Mouse (Mus musculus): Measurements from ENCODE around the gene Arid3a. TPM values are rescaled to one million over a fixed set of nuclear protein-coding genes. Genes with fewer than 3 reads are reported as not detected.

Gene Arid3a
- polyA plus RNA-seq, 1 experiment from 2014 or later, result 5.5 TPM

DNA sequence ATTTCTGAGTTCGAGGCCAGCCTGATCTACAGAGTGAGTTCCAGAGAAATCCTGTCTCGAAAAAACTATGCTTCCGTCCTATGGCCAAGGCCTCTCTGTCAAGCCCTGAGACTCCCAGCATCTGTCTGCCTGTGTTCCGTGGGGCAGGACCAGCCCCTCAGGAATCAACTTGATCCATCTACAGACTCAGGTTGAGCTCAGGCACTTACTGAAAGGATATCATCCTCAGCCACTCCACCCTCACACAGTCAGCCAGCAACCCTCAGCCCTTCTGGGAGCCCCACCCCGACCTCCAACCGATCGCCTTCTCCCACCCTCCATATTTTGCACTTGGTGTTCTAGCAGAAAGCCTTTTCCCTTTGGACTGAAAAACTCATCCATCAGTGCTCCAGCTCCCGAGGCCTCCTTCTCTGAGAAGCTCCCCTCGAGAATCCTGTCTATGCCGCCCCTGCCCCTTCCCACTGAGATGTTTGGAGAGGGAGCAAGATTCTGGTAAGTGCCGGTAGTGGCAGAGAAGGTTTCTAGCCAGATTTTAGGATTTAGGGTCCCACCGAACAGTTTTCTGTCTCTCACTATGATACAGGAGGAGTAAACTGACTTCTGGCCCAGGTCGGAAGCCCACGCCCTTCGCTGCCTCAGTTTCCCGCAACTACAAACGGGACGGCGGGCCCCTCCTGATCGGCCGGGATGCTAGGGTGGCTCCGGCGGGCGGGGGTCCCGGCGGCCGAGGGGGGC is 61.1 kb downstream of the Arid3a start:
- 10% methylated on average over 27 of the region's 27 CpGs for WGBS
- Histone ChIP-seq H3K9ac (replicated peaks; ENCODE audit: low read length) (peak overlapping the region; percentile 91), H3K4me2 (replicated peaks; ENCODE audit: low read depth, low read length) (peak overlapping the region; percentile 74), H3K9me3 (ENCODE audit: low read length) (peaks cover 6% of the 10 kb centered on the region; the same call in 1 of the 2 replicates), H3K4me1 (ENCODE audit: insufficient read depth, low read length) (peaks cover 46% of the 10 kb centered on the region), H3K27ac (ENCODE audit: low read length) (peak overlapping the region; percentile 94), H3K36me3 (ENCODE audit: insufficient read depth, low read length) (peaks cover 23% of the 10 kb centered on the region), H3K27me3 (ENCODE audit: insufficient read depth, low read length) (no peaks in the 10 kb centered on the region), H3K4me3 (ENCODE audit: low read length) (peak overlapping the region; percentile 81)
- ATAC-seq (ENCODE audit: low FRiP score, low TSS enrichment), result no peak

DNA sequence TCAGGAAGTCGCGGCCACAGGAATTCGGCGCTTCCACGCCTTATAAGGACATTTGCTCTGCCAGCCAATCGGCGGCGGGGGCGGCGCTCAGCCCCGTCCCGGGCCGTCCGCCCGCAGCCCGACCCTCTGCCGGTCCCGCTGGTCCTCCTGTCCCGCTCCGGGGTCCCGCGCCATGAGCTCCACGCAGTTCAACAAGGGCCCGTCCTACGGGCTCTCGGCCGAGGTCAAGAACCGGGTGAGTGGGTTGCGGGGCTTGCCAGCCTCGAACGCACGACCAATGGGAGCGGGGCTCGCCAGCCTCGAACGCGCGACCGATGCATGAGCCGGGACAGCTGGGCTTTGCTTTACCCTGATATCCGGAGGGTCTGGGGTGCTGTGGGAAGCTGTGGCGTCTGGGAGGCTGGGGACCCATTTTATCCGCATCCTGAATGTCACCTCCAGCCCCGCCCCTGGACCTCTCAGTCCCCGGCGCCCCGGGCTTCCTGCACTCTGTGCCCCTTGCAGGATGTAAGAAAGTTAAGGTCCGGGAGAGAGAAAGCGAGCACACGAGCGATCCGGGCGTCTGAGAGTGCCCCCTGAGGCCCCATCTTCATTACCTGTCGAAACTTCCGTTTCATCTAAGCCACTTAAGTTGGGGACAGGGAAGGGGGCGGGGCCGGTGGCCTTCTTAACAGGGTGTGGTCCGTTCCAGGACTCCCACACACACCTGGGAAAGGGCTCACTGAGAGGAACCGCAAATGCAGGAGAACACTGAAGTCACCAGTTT is 61.8 kb downstream of the Arid3a start, which contains the start of gene Cnn2:
Gene Cnn2, plus strand, starts transcription at position 79 of the 766 bp plus-strand sequence.
- Histone ChIP-seq H3K9ac (replicated peaks; ENCODE audit: low read length) (peak within 1 kb of the TSS; percentile 91), H3K4me1 (ENCODE audit: insufficient read depth, low read length) (peaks cover 40% of the 10 kb centered on the region)
- WGBS, result under 1% methylated on average over 59 of the region's 59 CpGs

DNA sequence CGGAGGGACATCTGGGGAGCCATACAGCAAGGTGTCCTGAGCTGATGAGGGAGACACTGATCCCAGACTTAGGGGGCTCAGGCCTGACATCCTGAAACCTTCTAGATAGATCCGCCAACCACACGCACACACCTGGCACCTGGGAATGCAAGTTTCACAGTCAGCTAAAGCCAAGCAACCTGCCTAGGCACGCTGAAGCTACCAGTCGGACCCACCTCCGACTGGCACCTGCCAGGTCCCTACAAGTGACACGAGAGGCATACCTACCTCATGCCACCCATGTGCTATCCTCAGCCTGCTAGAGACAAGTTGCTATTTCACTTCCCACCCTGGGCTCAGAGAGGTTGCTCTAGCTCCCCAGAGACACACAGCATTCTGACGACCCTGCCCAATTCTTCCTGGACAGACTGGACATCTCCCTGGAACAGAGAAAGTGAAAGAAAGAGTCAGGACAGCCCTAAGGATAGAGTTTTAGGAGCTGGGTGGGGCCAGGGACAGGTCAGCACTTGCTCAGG is 62.5 kb downstream of the Arid3a start:
- H3K9ac ChIP-seq (replicated peaks; ENCODE audit: low read length), result peak overlapping the region; percentile 91
- peak overlapping the region; percentile 81 for H3K4me3 ChIP-seq (ENCODE audit: low read length)
- no peak for ATAC-seq (ENCODE audit: low FRiP score, low TSS enrichment)
- H3K9me3 ChIP-seq (ENCODE audit: low read length), result peaks cover 6% of the 10 kb centered on the region; the same call in 1 of the 2 replicates
- peaks cover 40% of the 10 kb centered on the region for H3K4me1 ChIP-seq (ENCODE audit: insufficient read depth, low read length)
- no peaks in the 10 kb centered on the region for H3K27me3 ChIP-seq (ENCODE audit: insufficient read depth, low read length)
- H3K27ac ChIP-seq (ENCODE audit: low read length), result peak overlapping the region; percentile 94
- H3K36me3 ChIP-seq (ENCODE audit: insufficient read depth, low read length), result peaks cover 35% of the 10 kb centered on the region
- WGBS, result 31% methylated on average over 8 of the region's 8 CpGs
- peak overlapping the region; percentile 74 for H3K4me2 ChIP-seq (replicated peaks; ENCODE audit: low read depth, low read length)

More for the DNA sequence above, 61.8 kb downstream of the Arid3a start, which contains the start of gene Cnn2:
- Histone ChIP-seq H3K4me3 (ENCODE audit: low read length) (peak within 1 kb of the TSS; percentile 81), H3K36me3 (ENCODE audit: insufficient read depth, low read length) (peaks cover 30% of the 10 kb centered on the region), H3K27me3 (ENCODE audit: insufficient read depth, low read length) (no peaks in the 10 kb centered on the region), H3K4me2 (replicated peaks; ENCODE audit: low read depth, low read length) (peak within 1 kb of the TSS; percentile 74), H3K27ac (ENCODE audit: low read length) (peak within 1 kb of the TSS; percentile 94), H3K9me3 (ENCODE audit: low read length) (peaks cover 6% of the 10 kb centered on the region; the same call in 1 of the 2 replicates)
- peak; percentile 12; the same call in 1 of the 2 replicates for ATAC-seq (ENCODE audit: low FRiP score, low TSS enrichment)

DNA sequence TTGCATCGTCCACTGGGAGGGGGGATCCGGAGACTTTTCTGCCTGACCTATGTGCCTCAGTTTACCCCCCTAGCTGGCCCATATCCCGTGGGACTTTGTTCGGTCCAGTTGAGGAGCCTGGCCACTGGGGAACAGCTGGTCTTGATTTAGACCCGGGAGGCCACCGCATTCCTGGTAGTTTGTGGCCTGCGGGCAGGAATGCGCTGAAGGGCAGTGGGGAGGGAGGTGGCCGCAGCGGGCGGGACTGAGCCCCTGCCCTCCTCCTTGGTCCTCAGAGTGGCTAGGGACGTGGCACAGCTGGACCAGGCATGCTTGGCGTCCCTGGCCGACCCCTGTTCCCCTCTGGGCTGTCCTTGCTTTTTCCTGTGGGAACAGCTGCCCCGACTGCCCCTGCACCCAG is 63.0 kb downstream of the Arid3a start:
- no peak for ATAC-seq (ENCODE audit: low FRiP score, low TSS enrichment)
- peak overlapping the region; percentile 81 for H3K4me3 ChIP-seq (ENCODE audit: low read length)
- H3K9ac ChIP-seq (replicated peaks; ENCODE audit: low read length), result peak overlapping the region; percentile 91
- H3K4me2 ChIP-seq (replicated peaks; ENCODE audit: low read depth, low read length), result peak overlapping the region; percentile 74
- peaks cover 41% of the 10 kb centered on the region for H3K36me3 ChIP-seq (ENCODE audit: insufficient read depth, low read length)
- H3K27ac ChIP-seq (ENCODE audit: low read length), result peak overlapping the region; percentile 94
- H3K4me1 ChIP-seq (ENCODE audit: insufficient read depth, low read length), result peaks cover 40% of the 10 kb centered on the region
- peaks cover 6% of the 10 kb centered on the region; the same call in 1 of the 2 replicates for H3K9me3 ChIP-seq (ENCODE audit: low read length)
- H3K27me3 ChIP-seq (ENCODE audit: insufficient read depth, low read length), result no peaks in the 10 kb centered on the region
- WGBS, result 9% methylated on average over 15 of the region's 15 CpGs

DNA sequence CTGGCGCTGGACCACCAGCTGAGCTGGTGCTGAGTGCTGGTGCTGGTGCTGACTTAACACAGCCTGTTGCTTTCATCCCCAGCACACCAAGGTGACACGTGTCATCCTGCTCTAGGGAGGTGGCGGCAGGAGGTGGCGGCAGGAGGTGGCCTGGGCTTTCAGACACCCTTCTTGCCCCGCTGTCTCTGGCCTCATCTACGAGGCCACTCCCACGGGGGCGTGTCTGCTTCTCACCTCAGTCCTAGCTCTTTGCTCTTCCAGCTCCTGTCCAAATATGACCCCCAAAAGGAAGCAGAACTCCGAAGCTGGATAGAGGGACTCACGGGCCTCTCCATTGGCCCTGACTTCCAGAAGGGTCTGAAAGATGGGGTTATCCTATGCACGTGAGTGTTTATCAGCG is 64.3 kb downstream of the Arid3a start:
- ATAC-seq (ENCODE audit: low FRiP score, low TSS enrichment), result no peak
- H3K27me3 ChIP-seq (ENCODE audit: insufficient read depth, low read length), result no peaks in the 10 kb centered on the region
- H3K9ac ChIP-seq (replicated peaks; ENCODE audit: low read length), result no peak overlapping the region
- 64% methylated on average over 12 of the region's 12 CpGs for WGBS
- peak overlapping the region; percentile 38 for H3K4me2 ChIP-seq (replicated peaks; ENCODE audit: low read depth, low read length)
- H3K4me3 ChIP-seq (ENCODE audit: low read length), result peak overlapping the region; percentile 20; the same call in 1 of the 2 replicates
- no peak overlapping the region for H3K27ac ChIP-seq (ENCODE audit: low read length)
- H3K9me3 ChIP-seq (ENCODE audit: low read length), result peaks cover 6% of the 10 kb centered on the region; the same call in 1 of the 2 replicates
- peaks cover 35% of the 10 kb centered on the region for H3K4me1 ChIP-seq (ENCODE audit: insufficient read depth, low read length)
- H3K36me3 ChIP-seq (ENCODE audit: insufficient read depth, low read length), result peaks cover 42% of the 10 kb centered on the region

DNA sequence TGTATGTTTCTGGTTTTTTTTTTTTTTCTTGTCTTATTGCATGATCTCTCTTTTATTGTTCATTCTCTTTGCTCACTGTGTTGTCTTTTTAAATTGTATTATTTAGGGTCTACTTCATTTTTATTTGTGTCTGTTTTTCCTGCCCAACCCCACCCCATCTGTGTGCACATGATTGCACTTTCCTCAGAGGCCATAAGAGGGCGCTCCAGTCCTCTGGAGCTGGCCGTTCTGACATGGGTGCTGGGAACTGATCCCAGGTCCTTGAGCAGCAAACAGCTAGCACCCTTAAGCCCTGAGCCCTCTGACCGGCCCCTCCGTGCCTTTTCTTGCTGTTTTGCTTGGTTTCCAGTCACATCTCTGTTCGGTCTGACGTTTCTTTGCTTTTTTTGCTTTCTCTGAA is 64.7 kb downstream of the Arid3a start:
- Histone ChIP-seq H3K4me1 (ENCODE audit: insufficient read depth, low read length) (peaks cover 31% of the 10 kb centered on the region), H3K4me2 (replicated peaks; ENCODE audit: low read depth, low read length) (no peak overlapping the region; the same call in 1 of the 2 replicates), H3K27me3 (ENCODE audit: insufficient read depth, low read length) (no peaks in the 10 kb centered on the region), H3K9me3 (ENCODE audit: low read length) (peaks cover 6% of the 10 kb centered on the region; the same call in 1 of the 2 replicates), H3K27ac (ENCODE audit: low read length) (no peak overlapping the region), H3K36me3 (ENCODE audit: insufficient read depth, low read length) (peaks cover 42% of the 10 kb centered on the region), H3K4me3 (ENCODE audit: low read length) (no peak overlapping the region), H3K9ac (replicated peaks; ENCODE audit: low read length) (no peak overlapping the region)
- 88% methylated on average over 6 of the region's 6 CpGs for WGBS
- no peak for ATAC-seq (ENCODE audit: low FRiP score, low TSS enrichment)

DNA sequence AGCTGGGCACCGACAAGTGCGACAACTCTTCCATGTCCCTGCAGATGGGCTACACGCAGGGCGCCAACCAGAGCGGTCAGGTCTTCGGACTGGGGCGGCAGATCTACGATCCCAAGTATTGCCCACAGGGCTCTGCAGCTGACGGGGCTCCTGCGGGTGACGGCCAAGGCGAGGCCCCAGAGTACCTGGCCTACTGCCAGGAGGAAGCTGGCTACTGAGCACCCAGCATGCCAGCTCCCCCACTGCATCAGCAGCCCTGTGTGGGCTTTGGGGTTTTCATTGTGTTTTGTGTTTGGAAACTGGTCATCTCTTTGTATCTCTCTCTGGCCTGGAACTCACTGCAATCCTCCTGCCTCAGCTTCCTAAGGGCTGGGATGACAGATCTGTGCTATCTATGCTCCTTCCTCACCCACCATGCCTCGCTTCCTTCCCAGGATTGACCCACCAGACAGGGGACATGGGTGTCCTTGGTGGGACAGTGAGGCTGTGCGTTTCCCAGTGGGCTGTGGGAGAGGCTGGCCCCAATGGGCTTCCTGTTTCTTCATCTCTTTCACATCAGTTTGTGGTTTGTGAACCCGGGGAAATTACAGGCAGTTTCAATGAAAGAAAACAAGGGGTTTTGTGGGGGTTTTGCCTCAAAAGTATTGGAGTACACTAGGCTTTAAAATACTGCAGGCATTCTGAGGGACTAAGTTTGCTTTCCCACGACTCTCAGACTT is 67.7 kb downstream of the Arid3a start:
- Histone ChIP-seq H3K4me2 (replicated peaks; ENCODE audit: low read depth, low read length) (no peak overlapping the region), H3K27ac (ENCODE audit: low read length) (no peak overlapping the region), H3K9me3 (ENCODE audit: low read length) (peaks cover 6% of the 10 kb centered on the region; the same call in 1 of the 2 replicates), H3K27me3 (ENCODE audit: insufficient read depth, low read length) (no peaks in the 10 kb centered on the region), H3K4me1 (ENCODE audit: insufficient read depth, low read length) (peaks cover 25% of the 10 kb centered on the region), H3K9ac (replicated peaks; ENCODE audit: low read length) (no peak overlapping the region), H3K4me3 (ENCODE audit: low read length) (no peak overlapping the region), H3K36me3 (ENCODE audit: insufficient read depth, low read length) (peaks cover 42% of the 10 kb centered on the region)
- 81% methylated on average over 16 of the region's 16 CpGs for WGBS
- no peak for ATAC-seq (ENCODE audit: low FRiP score, low TSS enrichment)

DNA sequence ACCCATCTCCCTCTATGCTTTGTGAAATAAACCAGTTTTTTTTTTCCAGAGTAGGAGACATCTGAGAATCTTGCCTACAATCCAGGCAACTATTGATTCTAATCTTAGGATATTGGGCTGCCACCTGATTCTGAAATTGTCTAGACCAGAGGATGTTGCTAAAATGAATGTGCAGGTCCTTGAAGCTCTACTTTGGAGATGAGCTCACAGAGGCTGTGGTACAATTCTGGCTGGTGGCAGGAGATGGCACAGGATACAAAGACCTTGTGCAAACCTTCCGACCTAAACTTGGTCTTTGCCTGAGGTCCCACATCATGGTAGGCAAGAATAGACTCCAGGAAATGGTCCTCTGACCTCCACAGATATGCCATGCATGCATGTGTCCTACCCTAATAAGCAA is 68.8 kb downstream of the Arid3a start:
- H3K4me2 ChIP-seq (replicated peaks; ENCODE audit: low read depth, low read length), result peak overlapping the region; percentile 89; the same call in 1 of the 2 replicates
- no peak overlapping the region for H3K9ac ChIP-seq (replicated peaks; ENCODE audit: low read length)
- H3K4me3 ChIP-seq (ENCODE audit: low read length), result no peak overlapping the region
- peaks cover 6% of the 10 kb centered on the region; the same call in 1 of the 2 replicates for H3K9me3 ChIP-seq (ENCODE audit: low read length)
- peaks cover 19% of the 10 kb centered on the region for H3K4me1 ChIP-seq (ENCODE audit: insufficient read depth, low read length)
- H3K27me3 ChIP-seq (ENCODE audit: insufficient read depth, low read length), result no peaks in the 10 kb centered on the region
- WGBS, result 89% methylated on average over 1 of the region's 1 CpGs
- no peak overlapping the region for H3K27ac ChIP-seq (ENCODE audit: low read length)
- peaks cover 42% of the 10 kb centered on the region for H3K36me3 ChIP-seq (ENCODE audit: insufficient read depth, low read length)
- ATAC-seq (ENCODE audit: low FRiP score, low TSS enrichment), result no peak

Data from kidney, embryonic 16.5 days (tissue).